Mouse (Mus musculus) hindbrain, postnatal 0 days (tissue): ENCODE measurements around the gene Agbl5. TPM values are rescaled to one million over a fixed set of nuclear protein-coding genes. Genes with fewer than 3 reads are reported as not detected.

Experiments used
- ATAC-seq: fragments of 200-750 bp; cut with Nextera tagmentation; 2 replicates; pipeline ENCODE4 v1.8.0; 2017; ENCODE audit warnings: mild to moderate bottlenecking, moderate TSS enrichment, moderate library complexity
- DNase-seq: peaks from one replicate; pipeline ENCODE4 v3.0.0-alpha.2; 2015; ENCODE audit warnings: low spot score
- H3K27ac ChIP-seq: fragments of 300-500 bp; sonication (generic); 2 replicates; pipeline ENCODE4 v1.5.1; 2014; ENCODE audit warnings: mild to moderate bottlenecking
- H3K27me3 ChIP-seq: fragments of 300-500 bp; sonication (generic); 2 replicates; pipeline ENCODE4 v1.6.1; 2014; ENCODE audit warnings: low read length, mixed read lengths; ENCODE audit not compliant: insufficient read depth
- H3K36me3 ChIP-seq: fragments of 300-500 bp; sonication (generic); 2 replicates; pipeline ENCODE4 v1.6.1; 2014; ENCODE audit warnings: low read length, mixed read lengths; ENCODE audit not compliant: insufficient read depth
- H3K4me1 ChIP-seq: fragments of 300-500 bp; sonication (generic); 2 replicates; pipeline ENCODE4 v1.6.1; 2014; ENCODE audit warnings: antibody characterized with exemption, low read length, mixed read lengths; ENCODE audit not compliant: insufficient read depth
- H3K4me2 ChIP-seq: fragments of 300-500 bp; sonication (generic); 2 replicates; pipeline ENCODE4 v1.6.1; 2014; ENCODE audit warnings: low read depth, mild to moderate bottlenecking, low read length, moderate library complexity, mixed read lengths
- H3K4me3 ChIP-seq: fragments of 300-500 bp; sonication (generic); 2 replicates; pipeline ENCODE4 v1.5.1; 2014; ENCODE audit warnings: low read length
- H3K9ac ChIP-seq: fragments of 300-500 bp; sonication (generic); replicated peaks from 2 replicates; pipeline ENCODE4 v1.6.1; 2014; ENCODE audit warnings: mild to moderate bottlenecking, low read length, moderate library complexity, mixed read lengths
- H3K9me3 ChIP-seq: fragments of 300-500 bp; sonication (generic); 2 replicates; pipeline ENCODE4 v1.6.1; 2016; ENCODE audit warnings: low read length, mixed read lengths
- CTCF ChIP-seq: IDR thresholded peaks from 2 replicates; pipeline ENCODE4 v1.5.1; 2016; ENCODE audit warnings: antibody characterized with exemption, control low read depth, low read depth
- WGBS: fragments of 180-500 bp; shearing (Covaris S2); extraction: QIAGEN DNeasy Blood & Tissue Kit; methylation state at CpG from one replicate; pipeline ENCODE4 v1.1.7; 2014; 5-methylcytosine and 5-hydroxymethylcytosine counted together
- polyA plus RNA-seq: library from polyadenylated mRNA; unstranded; fragments of >200 nt; fragmentation: Nextera tagmentation; extraction: Ambion mirVana; gene quantifications from 2 replicates; pipeline ENCODE4 v1.2.1, GENCODE M21; 2015
- total RNA-seq: library from RNA; depleted of rRNA; stranded (reverse); fragments of >200 nt; gene quantifications from 2 replicates; pipeline ENCODE4 v1.2.3, GENCODE M21; 2014

The Agbl5 gene
- total and polyA plus RNA-seq, 2 experiments from 2014 or later, result 18.0 to 58.7 TPM

- Histone ChIP-seq H3K27me3 (no peaks in the 10 kb centered on the region), H3K9ac (no peak overlapping the region), H3K9me3 (no peaks in the 10 kb centered on the region), H3K4me1 (peaks cover 8% of the 10 kb centered on the region), H3K4me3 (no peak overlapping the region), H3K36me3 (no peaks in the 10 kb centered on the region), H3K27ac (no peak overlapping the region), H3K4me2 (no peak overlapping the region)
- WGBS, result 89% methylated on average over 11 of the region's 11 CpGs
- no peak for ATAC-seq
- DNase-seq, result no peak
- no peak for TF ChIP-seq CTCF
These were observed 28.9 kb downstream of the Agbl5 start for GRCm38 (mm10) chr5:30917348-30917747.

- no peak overlapping the region for H3K9ac ChIP-seq
- WGBS, result 83% methylated on average over 31 of the region's 31 CpGs
These were observed 29.6 kb downstream of the Agbl5 start for GRCm38 (mm10) chr5:30917891-30918670.

GRCm38 (mm10) chr5:30918691-30919090 is 30.2 kb downstream of the Agbl5 start:
- no peaks in the 10 kb centered on the region for H3K9me3 ChIP-seq
- peaks cover 14% of the 10 kb centered on the region for H3K4me1 ChIP-seq
- no peaks in the 10 kb centered on the region for H3K27me3 ChIP-seq
- H3K4me2 ChIP-seq, result no peak overlapping the region
- ATAC-seq (no peak), DNase-seq (no peak)
- no peaks in the 10 kb centered on the region for H3K36me3 ChIP-seq
- 85% methylated on average over 8 of the region's 8 CpGs for WGBS
- TF ChIP-seq CTCF, result no peak
- H3K27ac ChIP-seq, result no peak overlapping the region
- H3K9ac ChIP-seq, result no peak overlapping the region
- H3K4me3 ChIP-seq, result no peak overlapping the region

More at GRCm38 (mm10) chr5:30917891-30918670, 29.6 kb downstream of the Agbl5 start:
- no peak overlapping the region for H3K4me2 ChIP-seq
- peaks cover 14% of the 10 kb centered on the region for H3K4me1 ChIP-seq
- H3K4me3 ChIP-seq, result no peak overlapping the region
- H3K9me3 ChIP-seq, result no peaks in the 10 kb centered on the region
- DNase-seq (no peak), ATAC-seq (no peak)
- no peak overlapping the region for H3K27ac ChIP-seq
- H3K36me3 ChIP-seq, result no peaks in the 10 kb centered on the region
- no peaks in the 10 kb centered on the region for H3K27me3 ChIP-seq
- TF ChIP-seq CTCF, result no peak

GRCm38 (mm10) chr5:30919831-30920614 is 31.5 kb downstream of the Agbl5 start:
- no peak for DNase-seq

GRCm38 (mm10) chr5:30920621-30921020 is 32.1 kb downstream of the Agbl5 start:
- Histone ChIP-seq H3K4me2 (0 out of 2 replicates have a peak overlapping the region, but pooled peaks have one; percentile 5), H3K9me3 (no peaks in the 10 kb centered on the region), H3K4me1 (peaks cover 11% of the 10 kb centered on the region), H3K4me3 (no peak overlapping the region), H3K27me3 (no peaks in the 10 kb centered on the region), H3K27ac (no peak overlapping the region), H3K36me3 (no peaks in the 10 kb centered on the region), H3K9ac (no peak overlapping the region)
- TF ChIP-seq CTCF, result no peak
- peak; percentile 6; the same call in 1 of the 2 replicates for ATAC-seq
- 67% methylated on average over 19 of the region's 19 CpGs for WGBS
- no peak for DNase-seq

More at GRCm38 (mm10) chr5:30919831-30920614, 31.5 kb downstream of the Agbl5 start:
- H3K27me3 ChIP-seq, result no peaks in the 10 kb centered on the region
- ATAC-seq, result no peak
- H3K9ac ChIP-seq, result no peak overlapping the region
- H3K4me2 ChIP-seq, result 0 out of 2 replicates have a peak overlapping the region, but pooled peaks have one; percentile 5
- 65% methylated on average over 11 of the region's 11 CpGs for WGBS
- H3K9me3 ChIP-seq, result no peaks in the 10 kb centered on the region
- TF ChIP-seq CTCF, result no peak
- H3K36me3 ChIP-seq, result no peaks in the 10 kb centered on the region
- peaks cover 14% of the 10 kb centered on the region for H3K4me1 ChIP-seq
- H3K27ac ChIP-seq, result no peak overlapping the region
- no peak overlapping the region for H3K4me3 ChIP-seq

- peak within 1 kb of the TSS; percentile 76 for H3K27ac ChIP-seq
- peak within 1 kb of the TSS; percentile 66 for H3K4me2 ChIP-seq
- peak within 1 kb of the TSS; percentile 37 for H3K9ac ChIP-seq
- peak within 1 kb of the TSS; percentile 48 for H3K4me3 ChIP-seq
- H3K9me3 ChIP-seq, result no peaks in the 10 kb centered on the region
- H3K36me3 ChIP-seq, result no peaks in the 10 kb centered on the region
- 2% methylated on average over 34 of the region's 40 CpGs for WGBS
- H3K27me3 ChIP-seq, result no peaks in the 10 kb centered on the region
- TF ChIP-seq CTCF, result peak; percentile 89
- H3K4me1 ChIP-seq, result peaks cover 10% of the 10 kb centered on the region
- ATAC-seq, result peak; percentile 84
- peak; percentile 95 for DNase-seq
These were observed 33.0 kb downstream of the Agbl5 start, which contains the start of gene Khk for GRCm38 (mm10) chr5:30921256-30922033. Khk (plus strand) TSS chr5:30921431.
